Mouse (Mus musculus) ES-E14 (cell line): ENCODE measurements at regions not wholly inside any gene's neighbourhood (a gene's known extent, or its start where the extent isn't known, plus 50 kb on each side); places are given as distances from the start of the nearest gene placed in this dataset.

ENCODE experiments used
- CHD2 ChIP-seq: IDR thresholded peaks from 2 replicates; pipeline ENCODE4 v1.6.1; 2014; ENCODE audit warnings: mild to moderate bottlenecking, low read depth, low read length, inconsistent platforms
- HCFC1 ChIP-seq: IDR thresholded peaks from 2 replicates; pipeline ENCODE4 v1.6.1; 2012; ENCODE audit warnings: low read length, inconsistent platforms, borderline replicate concordance; ENCODE audit not compliant: insufficient read depth
- MAFK ChIP-seq: IDR thresholded peaks from 2 replicates; pipeline ENCODE4 v1.6.1; 2014; ENCODE audit warnings: mild to moderate bottlenecking, low read depth, low read length, inconsistent platforms; ENCODE audit not compliant: insufficient read depth
- ZC3H11A ChIP-seq: IDR thresholded peaks from 2 replicates; pipeline ENCODE4 v1.6.1; 2012; ENCODE audit warnings: low read depth, mild to moderate bottlenecking, inconsistent platforms, low read length, borderline replicate concordance
- ZNF384 ChIP-seq: IDR thresholded peaks from 2 replicates; pipeline ENCODE4 v1.6.1; 2012; ENCODE audit warnings: low read depth, low read length, inconsistent platforms

DNA sequence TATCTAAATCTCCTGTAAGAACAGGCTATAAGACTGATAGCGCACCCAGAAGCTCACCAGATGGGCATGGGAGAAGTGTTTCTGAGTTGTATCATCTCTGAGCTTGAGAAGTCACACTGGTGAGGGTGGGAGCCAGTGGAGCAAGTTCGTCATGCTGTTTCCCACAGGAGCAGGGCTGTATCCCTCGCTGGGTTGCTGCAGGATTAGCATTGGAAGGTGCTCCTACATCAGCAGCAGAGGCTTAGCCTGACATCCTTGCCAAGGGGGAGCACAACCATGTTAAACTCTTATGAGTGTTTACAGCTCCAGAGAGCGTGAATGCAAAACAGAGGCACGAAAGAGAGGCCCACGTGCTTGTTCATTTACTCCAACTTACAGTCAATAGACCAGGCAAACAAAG, 395.4 kb upstream of the Atp11b start:
- TF ChIP-seq ZC3H11A = no peak
- TF ChIP-seq MAFK = no peak
- TF ChIP-seq CHD2 = no peak
- TF ChIP-seq ZNF384 = no peak
- no peak for TF ChIP-seq HCFC1
